Mouse (Mus musculus) lung, postnatal 0 days (tissue): ENCODE measurements at regions not wholly inside any gene's neighbourhood (a gene's known extent, or its start where the extent isn't known, plus 50 kb on each side); places are given as distances from the start of the nearest gene placed in this dataset.

Experiments used
- CTCF ChIP-seq: IDR thresholded peaks from 2 replicates; pipeline ENCODE4 v1.5.1; 2016; ENCODE audit warnings: antibody characterized with exemption, mild to moderate bottlenecking
- EP300 ChIP-seq: IDR thresholded peaks from 2 replicates; pipeline ENCODE4 v1.6.1; 2016; ENCODE audit warnings: antibody characterized with exemption, mild to moderate bottlenecking, control low read depth

DNA sequence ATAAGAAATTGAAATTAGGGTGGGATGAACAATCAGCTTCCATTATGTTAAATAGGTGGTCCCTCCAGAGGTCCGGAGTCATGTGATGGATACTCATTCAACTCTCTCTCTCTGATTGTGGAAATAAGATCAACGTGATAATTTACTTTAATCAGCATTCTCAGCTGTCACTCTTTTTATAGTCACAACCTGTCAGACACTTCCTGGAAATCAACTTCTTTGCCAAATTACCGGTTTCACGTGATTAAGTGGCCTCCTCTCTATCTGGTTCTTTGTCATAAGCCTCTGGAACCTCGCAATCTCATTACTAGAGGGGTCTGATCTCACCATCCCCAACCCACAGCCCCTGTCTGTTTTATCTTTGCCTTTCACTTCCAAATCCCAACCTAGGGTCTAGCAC, 155.6 kb upstream of the Nabp1 start:
- TF ChIP-seq CTCF (no peak), EP300 (no peak)
